Mouse (Mus musculus) brown adipose tissue, adult 24 weeks (tissue): ENCODE results near the gene Ciita. TPM values are rescaled to one million over a fixed set of nuclear protein-coding genes. Genes with fewer than 3 reads are reported as not detected.
A peak's percentile ranks its signal among the peaks of the same experiment; 100 is the strongest.

Experiments
- H3K27ac ChIP-seq: fragments of 200-500 bp; replicated peaks from 2 replicates; pipeline ENCODE4 v1.5.1; 2012; ENCODE audit warnings: low read depth, mild to moderate bottlenecking, low read length
- H3K4me1 ChIP-seq: fragments of 200-500 bp; 2 replicates; pipeline ENCODE4 v1.6.1; 2012; ENCODE audit warnings: low read length, mixed read lengths; ENCODE audit not compliant: control insufficient read depth, insufficient read depth, insufficient read length
- H3K4me3 ChIP-seq: fragments of 200-500 bp; 2 replicates; pipeline ENCODE4 v1.5.1; 2012; ENCODE audit warnings: low read depth, mild to moderate bottlenecking, low read length, moderate library complexity; ENCODE audit not compliant: insufficient read depth
- polyA plus RNA-seq: library from polyadenylated mRNA; stranded (reverse); fragments of >200 nt; gene quantifications from 2 replicates; pipeline ENCODE4 v1.2.4, GENCODE M21; 2012; ENCODE audit not compliant: missing spikeins, insufficient read depth, insufficient read length

Gene Ciita
- 0.67 and 1.3 TPM in 2 replicates for polyA plus RNA-seq

GRCm38 (mm10) chr16:10479857-10480256 is at the start of gene Ciita:
TSS of gene Ciita (plus strand) at chr16:10480059.
- H3K4me3 ChIP-seq: peak within 1 kb of the TSS; percentile 37
- H3K27ac ChIP-seq: peak within 1 kb of the TSS; percentile 66
- H3K4me1 ChIP-seq: no peaks in the 10 kb centered on the region

GRCm38 (mm10) chr16:10431911-10432310 is 47.9 kb upstream of the Ciita start:
- Histone ChIP-seq H3K27ac (no peak overlapping the region), H3K4me3 (no peak overlapping the region), H3K4me1 (no peaks in the 10 kb centered on the region)

GRCm38 (mm10) chr16:10432387-10432786 is 47.5 kb upstream of the Ciita start:
- no peaks in the 10 kb centered on the region for H3K4me1 ChIP-seq
- no peak overlapping the region for H3K4me3 ChIP-seq
- no peak overlapping the region for H3K27ac ChIP-seq

GRCm38 (mm10) chr16:10433344-10433743 is 46.5 kb upstream of the Ciita start:
- Histone ChIP-seq H3K27ac (peak overlapping the region; percentile 67), H3K4me1 (no peaks in the 10 kb centered on the region), H3K4me3 (no peak overlapping the region)

GRCm38 (mm10) chr16:10436166-10436565 is 43.7 kb upstream of the Ciita start:
- H3K27ac ChIP-seq: peak overlapping the region; percentile 72
- H3K4me3 ChIP-seq: no peak overlapping the region
- H3K4me1 ChIP-seq: no peaks in the 10 kb centered on the region; the same call in 1 of the 2 replicates

GRCm38 (mm10) chr16:10438055-10438454 is 41.8 kb upstream of the Ciita start:
- Histone ChIP-seq H3K4me3 (no peak overlapping the region), H3K27ac (peak overlapping the region; percentile 67; the same call in 1 of the 2 replicates), H3K4me1 (no peaks in the 10 kb centered on the region; the same call in 1 of the 2 replicates)

- no peak overlapping the region for H3K4me3 ChIP-seq
- H3K4me1 ChIP-seq: no peaks in the 10 kb centered on the region; the same call in 1 of the 2 replicates
- H3K27ac ChIP-seq: peak overlapping the region; percentile 58; the same call in 1 of the 2 replicates
Observed at GRCm38 (mm10) chr16:10441328-10441727, 38.5 kb upstream of the Ciita start.

GRCm38 (mm10) chr16:10441761-10442160 is 38.1 kb upstream of the Ciita start:
- no peak overlapping the region; the same call in 1 of the 2 replicates for H3K27ac ChIP-seq
- no peak overlapping the region for H3K4me3 ChIP-seq
- H3K4me1 ChIP-seq: no peaks in the 10 kb centered on the region; the same call in 1 of the 2 replicates

GRCm38 (mm10) chr16:10443723-10444122 is 36.1 kb upstream of the Ciita start:
- Histone ChIP-seq H3K4me1 (no peaks in the 10 kb centered on the region; the same call in 1 of the 2 replicates), H3K4me3 (no peak overlapping the region), H3K27ac (no peak overlapping the region)

GRCm38 (mm10) chr16:10446573-10447263 is 33.1 kb upstream of the Ciita start:
- peak overlapping the region; percentile 37 for H3K4me3 ChIP-seq
- H3K27ac ChIP-seq: no peak overlapping the region
- H3K4me1 ChIP-seq: no peaks in the 10 kb centered on the region

GRCm38 (mm10) chr16:10447264-10447594 is 32.6 kb upstream of the Ciita start, which contains the start of gene Tvp23a:
TSS of gene Tvp23a (minus strand) at chr16:10447362.
- Histone ChIP-seq H3K4me3 (peak within 1 kb of the TSS; percentile 37), H3K27ac (no peak within 1 kb of the TSS), H3K4me1 (no peaks in the 10 kb centered on the region)

GRCm38 (mm10) chr16:10447781-10448180 is 32.1 kb upstream of the Ciita start:
- Histone ChIP-seq H3K27ac (no peak overlapping the region), H3K4me3 (0 out of 2 replicates have a peak overlapping the region, but pooled peaks have one; percentile 8), H3K4me1 (no peaks in the 10 kb centered on the region)

- no peak overlapping the region for H3K4me3 ChIP-seq
- H3K27ac ChIP-seq: no peak overlapping the region
- H3K4me1 ChIP-seq: no peaks in the 10 kb centered on the region
Observed at GRCm38 (mm10) chr16:10448931-10449330, 30.9 kb upstream of the Ciita start.

- Histone ChIP-seq H3K27ac (peak overlapping the region; percentile 37; the same call in 1 of the 2 replicates), H3K4me1 (no peaks in the 10 kb centered on the region), H3K4me3 (no peak overlapping the region)
Observed at GRCm38 (mm10) chr16:10451906-10452305, 28.0 kb upstream of the Ciita start.

GRCm38 (mm10) chr16:10452445-10452896 is 27.4 kb upstream of the Ciita start:
- Histone ChIP-seq H3K27ac (peak overlapping the region; percentile 71), H3K4me1 (no peaks in the 10 kb centered on the region), H3K4me3 (no peak overlapping the region)
